ENCODE assay signal across 8 mouse cellular contexts in the genomic region with DNA sequence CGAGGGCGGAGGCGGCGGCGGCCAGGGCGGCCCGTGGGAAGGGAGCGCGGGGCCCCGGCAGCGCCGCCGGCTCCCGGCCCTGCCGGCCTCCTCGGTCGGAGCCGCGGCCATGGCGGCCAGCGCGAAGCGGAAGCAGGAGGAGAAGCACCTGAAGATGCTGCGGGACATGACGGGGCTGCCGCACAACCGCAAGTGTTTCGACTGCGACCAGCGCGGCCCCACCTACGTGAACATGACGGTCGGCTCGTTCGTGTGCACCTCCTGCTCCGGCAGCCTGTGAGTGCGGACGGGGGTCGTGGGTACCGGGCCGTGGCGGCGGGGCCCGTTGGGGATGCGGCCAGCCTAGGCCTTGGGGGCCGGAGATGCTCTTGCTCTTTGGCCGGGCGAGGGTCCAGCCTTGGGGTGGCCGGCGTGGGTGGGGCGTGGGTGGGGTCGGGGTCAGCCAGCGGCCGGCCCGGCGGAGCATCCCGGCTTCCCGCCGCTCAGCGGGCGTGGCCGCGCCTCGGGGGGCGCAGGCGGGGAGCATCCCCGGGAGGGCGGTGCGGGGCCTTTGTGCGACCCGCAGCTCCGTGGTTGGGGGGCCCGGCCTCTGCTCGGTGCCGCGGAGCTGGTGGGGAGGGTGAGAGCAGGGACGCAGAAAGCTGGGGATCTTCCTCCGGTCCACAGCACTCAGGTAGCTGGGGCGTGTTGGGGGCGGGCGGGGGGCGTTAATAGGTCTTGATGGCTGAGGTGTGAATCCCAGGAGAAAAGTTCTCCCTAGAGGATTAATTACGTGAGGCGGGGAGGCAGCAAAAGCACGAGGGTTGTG. TPM values are rescaled to one million over a fixed set of nuclear protein-coding genes. Genes with fewer than 3 reads are reported as not detected.
DNase-seq lines count a peak whose midpoint lies in the region; ATAC-seq and TF ChIP-seq lines count a peak whose summit lies in the region.

No protein-coding gene starts in this region.

- no peak for DNase-seq in heart, adult 18-20 months
- DNase-seq in B cell, adult 2 months = peak; percentile 19 to 20
- DNase-seq in brain, embryonic 14.5 days (ENCODE audit: low read depth) = peak; percentile 39
- no peak for DNase-seq in heart, postnatal 0 days (ENCODE audit: low spot score)
- peak; percentile 28 for DNase-seq in liver, embryonic 13.5 days
- DNase-seq in layer of hippocampus, adult 9-11 months = no peak

- H3K27me3 ChIP-seq in heart, embryonic 12.5 days (replicated peaks) = no peaks in the 10 kb centered on the region
- no peaks in the 10 kb centered on the region for H3K27me3 ChIP-seq in heart, postnatal 0 days (ENCODE audit: control insufficient read depth, insufficient read depth, low read length)
- no peaks in the 10 kb centered on the region for H3K27me3 ChIP-seq in liver, embryonic 13.5 days
- H3K27me3 ChIP-seq in neural tube, embryonic 13.5 days = no peaks in the 10 kb centered on the region

- H3K9ac ChIP-seq in heart, embryonic 12.5 days = peak overlapping the region; percentile 94
- peak overlapping the region; percentile 89 for H3K9ac ChIP-seq in heart, postnatal 0 days (replicated peaks; ENCODE audit: low read depth, low read length)
- peak overlapping the region; percentile 99 for H3K9ac ChIP-seq in liver, embryonic 13.5 days
- peak overlapping the region; percentile 98 for H3K9ac ChIP-seq in neural tube, embryonic 13.5 days

- peak overlapping the region; percentile 93 for H3K4me2 ChIP-seq in heart, embryonic 12.5 days
- H3K4me2 ChIP-seq in heart, postnatal 0 days (ENCODE audit: low read depth, low read length) = peak overlapping the region; percentile 97
- peak overlapping the region; percentile 76 for H3K4me2 ChIP-seq in liver, embryonic 13.5 days
- peak overlapping the region; percentile 87 for H3K4me2 ChIP-seq in neural tube, embryonic 13.5 days

- peaks cover 54% of the 10 kb centered on the region for H3K4me1 ChIP-seq in heart, embryonic 12.5 days (replicated peaks)
- peaks cover 12% of the 10 kb centered on the region for H3K4me1 ChIP-seq in heart, postnatal 0 days (ENCODE audit: control insufficient read depth, insufficient read depth)
- peaks cover 85% of the 10 kb centered on the region for H3K4me1 ChIP-seq in liver, embryonic 13.5 days (replicated peaks)
- peaks cover 49% of the 10 kb centered on the region for H3K4me1 ChIP-seq in neural tube, embryonic 13.5 days (replicated peaks)

- WGBS in heart, embryonic 12.5 days = 0% methylated on average over 72 of the region's 86 CpGs
- WGBS in heart, postnatal 0 days = under 1% methylated on average over 65 of the region's 86 CpGs
- under 1% methylated on average over 65 of the region's 86 CpGs for WGBS in liver, embryonic 13.5 days (ENCODE audit: insufficient replicate concordance)
- WGBS in neural tube, embryonic 13.5 days = under 1% methylated on average over 74 of the region's 86 CpGs

- 0 out of 2 replicates have a peak, but pooled peaks cover 4% of the 10 kb centered on the region for H3K36me3 ChIP-seq in heart, embryonic 12.5 days
- no peaks in the 10 kb centered on the region for H3K36me3 ChIP-seq in heart, postnatal 0 days (replicated peaks; ENCODE audit: control insufficient read depth, insufficient read depth, low read length)
- H3K36me3 ChIP-seq in liver, embryonic 13.5 days = peaks cover 32% of the 10 kb centered on the region
- H3K36me3 ChIP-seq in neural tube, embryonic 13.5 days = no peaks in the 10 kb centered on the region

- no peak for TF ChIP-seq CTCF in brain, embryonic 14.5 days (IDR thresholded peaks at IDR 0.05; ENCODE audit: borderline replicate concordance, extremely low read depth, insufficient read depth, insufficient read length)
- no peak for TF ChIP-seq CTCF in heart, postnatal 0 days (IDR thresholded peaks at IDR 0.05; ENCODE audit: low read depth)

- no peak for TF ChIP-seq EP300 in heart, postnatal 0 days (IDR thresholded peaks at IDR 0.05; ENCODE audit: low read depth)

- H3K9me3 ChIP-seq in heart, embryonic 12.5 days (replicated peaks) = no peaks in the 10 kb centered on the region
- H3K9me3 ChIP-seq in heart, postnatal 0 days (replicated peaks; ENCODE audit: control insufficient read depth, low read length) = no peaks in the 10 kb centered on the region
- no peaks in the 10 kb centered on the region for H3K9me3 ChIP-seq in liver, embryonic 13.5 days (replicated peaks)
- no peaks in the 10 kb centered on the region for H3K9me3 ChIP-seq in neural tube, embryonic 13.5 days

- no peak for TF ChIP-seq POLR2A in brain, embryonic 14.5 days (IDR thresholded peaks at IDR 0.05; ENCODE audit: borderline replicate concordance, extremely low read depth, insufficient read depth, insufficient read length, poor library complexity, severe bottlenecking)

- peak; percentile 73 for ATAC-seq in heart, embryonic 12.5 days (ENCODE audit: insufficient number of reproducible peaks, low FRiP score)
- peak; percentile 70 for ATAC-seq in heart, postnatal 0 days (ENCODE audit: insufficient read depth, low read depth)
- peak; percentile 24 for ATAC-seq in liver, embryonic 13.5 days (ENCODE audit: low read depth)
- peak; percentile 78 for ATAC-seq in neural tube, embryonic 13.5 days (ENCODE audit: low read depth)

- H3K4me3 ChIP-seq in heart, embryonic 12.5 days = peak overlapping the region; percentile 99
- peak overlapping the region; percentile 90 for H3K4me3 ChIP-seq in heart, postnatal 0 days (ENCODE audit: low read depth, low read length)
- peak overlapping the region; percentile 99 for H3K4me3 ChIP-seq in liver, embryonic 13.5 days (replicated peaks)
- peak overlapping the region; percentile 84 for H3K4me3 ChIP-seq in neural tube, embryonic 13.5 days

- H3K27ac ChIP-seq in heart, embryonic 12.5 days (ENCODE audit: poor library complexity, severe bottlenecking) = peak overlapping the region; percentile 84
- H3K27ac ChIP-seq in heart, postnatal 0 days (ENCODE audit: low read depth) = peak overlapping the region; percentile 89
- H3K27ac ChIP-seq in liver, embryonic 13.5 days = peak overlapping the region; percentile 97
- peak overlapping the region; percentile 92 for H3K27ac ChIP-seq in neural tube, embryonic 13.5 days (replicated peaks)

RNA-seq across cellular contexts. Expression of a gene that starts 0.5 kb away (rescaled TPM):
- polyA plus RNA-seq in heart, embryonic 12.5 days (2016; fragmentation: Nextera tagmentation; extraction: Ambion mirVana) = 46.4 and 47.0 TPM in 2 replicates
- 10 to 100 TPM; 27.3 to 27.5 TPM for total RNA-seq in heart, adult 18-20 months (2021)
- 52.6 and 55.4 TPM in 2 replicates for polyA plus RNA-seq in brain, embryonic 14.5 days (2012; rRNA removed)
- total RNA-seq in heart, postnatal 0 days (2014; rRNA removed; ENCODE audit: low replicate concordance) = 71.0 and 78.8 TPM in 2 replicates
- 18.5 and 18.6 TPM in 2 replicates for polyA plus RNA-seq in heart, postnatal 0 days (2015; fragmentation: Nextera tagmentation; extraction: Ambion mirVana)
- 47.2 and 53.9 TPM in 2 replicates for polyA plus RNA-seq in liver, embryonic 13.5 days (2015; fragmentation: Nextera tagmentation; extraction: Ambion mirVana)
- 35.3 and 36.9 TPM in 2 replicates for polyA plus RNA-seq in neural tube, embryonic 13.5 days (2015; fragmentation: Nextera tagmentation; extraction: Ambion mirVana)

Comparison
In these comparisons a context has a peak if more than half of its experiments do, and no peak if none do; other contexts are left out.
1. ATAC-seq: peak in every context shown above with its lines; median percentile 78 in neural tube, embryonic 13.5 days; 73 in heart, embryonic 12.5 days; 70 in heart, postnatal 0 days; 24 in liver, embryonic 13.5 days.
2. DNase-seq: peak in B cell, adult 2 months (2 of 2), brain, embryonic 14.5 days (single experiment) and liver, embryonic 13.5 days (single experiment); none in heart, adult 18-20 months (0 of 2), heart, postnatal 0 days (single experiment) and layer of hippocampus, adult 9-11 months (single experiment).
3. Peak in every context shown above with its lines, with median percentiles within 50 percentile points of each other: H3K27ac ChIP-seq, H3K4me2 ChIP-seq, H3K4me3 ChIP-seq and H3K9ac ChIP-seq.